Mouse (Mus musculus) brain, embryonic 14.5 days (tissue): ENCODE measurements at regions not wholly inside any gene's neighbourhood (a gene's known extent, or its start where the extent isn't known, plus 50 kb on each side); places are given as distances from the start of the nearest gene placed in this dataset.

ENCODE experiments used
- DNase-seq: peaks from one replicate; pipeline ENCODE4 v3.0.0-alpha.2; 2011; ENCODE audit warnings: low read depth
- CTCF ChIP-seq: fragments of 200-500 bp; IDR thresholded peaks from 2 replicates; pipeline ENCODE4 v1.5.1; 2012; ENCODE audit warnings: inconsistent platforms, mild to moderate bottlenecking, moderate library complexity, borderline replicate concordance; ENCODE audit not compliant: insufficient read depth, insufficient read length; ENCODE audit errors: extremely low read depth
- POLR2A ChIP-seq: fragments of 200-500 bp; IDR thresholded peaks from 2 replicates; pipeline ENCODE4 v1.6.1; 2012; ENCODE audit warnings: mild to moderate bottlenecking, inconsistent platforms, borderline replicate concordance; ENCODE audit not compliant: poor library complexity, insufficient read depth, insufficient read length, severe bottlenecking; ENCODE audit errors: extremely low read depth

GRCm38 (mm10) chr1:154255971-154256370, 55.0 kb downstream of the Zfp648 start:
- DNase-seq, result no peak
- no peak for TF ChIP-seq CTCF
- no peak for TF ChIP-seq POLR2A

- TF ChIP-seq CTCF, result no peak
- no peak for TF ChIP-seq POLR2A
These were observed 55.8 kb downstream of the Zfp648 start for GRCm38 (mm10) chr1:154256811-154257210.

DNA sequence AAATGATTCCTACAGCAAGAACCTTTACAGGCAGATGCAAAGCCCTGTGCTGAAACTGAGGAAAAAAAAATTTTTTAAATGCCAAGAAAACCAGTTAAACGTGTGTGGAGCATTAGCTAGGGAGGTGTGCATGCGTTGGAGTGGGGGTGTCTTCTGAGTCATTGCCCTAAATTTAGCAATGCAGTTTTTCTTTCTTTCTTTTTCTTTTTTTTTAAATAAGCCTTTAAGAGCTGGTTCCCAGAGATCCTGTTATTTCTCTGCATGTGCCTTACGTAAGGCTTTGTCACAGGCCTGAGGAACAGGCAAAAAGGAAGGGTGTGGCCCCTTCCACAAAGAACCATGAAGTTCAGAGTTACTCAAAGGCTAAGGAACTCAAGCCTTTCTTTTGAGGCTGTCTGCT, 57.5 kb downstream of the Zfp648 start:
- TF ChIP-seq POLR2A (no peak), CTCF (no peak)
- no peak for DNase-seq

More at GRCm38 (mm10) chr1:154256811-154257210, 55.8 kb downstream of the Zfp648 start:
- peak; percentile 40 for DNase-seq

DNA sequence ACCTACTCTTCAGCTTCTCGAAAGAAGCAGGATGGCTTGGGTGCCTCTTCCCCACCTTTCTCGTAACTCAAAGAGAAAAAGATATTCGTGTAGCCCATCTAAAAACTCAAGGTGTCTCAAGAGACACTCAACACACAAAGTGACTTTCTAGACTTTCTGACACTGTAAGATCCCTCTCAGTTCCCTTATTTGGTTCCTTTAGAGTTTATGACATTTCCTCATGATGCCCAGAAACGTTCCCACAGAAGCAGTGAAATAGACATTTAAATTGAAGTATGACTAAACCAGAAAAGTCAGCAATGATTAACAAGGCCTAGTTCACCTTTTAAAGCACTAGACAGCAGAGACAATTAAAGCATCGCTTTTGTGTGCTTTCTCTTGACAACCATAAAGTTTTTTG, 59.4 kb downstream of the Zfp648 start:
- no peak for TF ChIP-seq CTCF
- TF ChIP-seq POLR2A, result no peak
- no peak for DNase-seq

GRCm38 (mm10) chr1:154281438-154281837, 80.5 kb downstream of the Zfp648 start:
- DNase-seq, result peak; percentile 78
- peak; percentile 96 for TF ChIP-seq CTCF
- TF ChIP-seq POLR2A, result no peak

DNA sequence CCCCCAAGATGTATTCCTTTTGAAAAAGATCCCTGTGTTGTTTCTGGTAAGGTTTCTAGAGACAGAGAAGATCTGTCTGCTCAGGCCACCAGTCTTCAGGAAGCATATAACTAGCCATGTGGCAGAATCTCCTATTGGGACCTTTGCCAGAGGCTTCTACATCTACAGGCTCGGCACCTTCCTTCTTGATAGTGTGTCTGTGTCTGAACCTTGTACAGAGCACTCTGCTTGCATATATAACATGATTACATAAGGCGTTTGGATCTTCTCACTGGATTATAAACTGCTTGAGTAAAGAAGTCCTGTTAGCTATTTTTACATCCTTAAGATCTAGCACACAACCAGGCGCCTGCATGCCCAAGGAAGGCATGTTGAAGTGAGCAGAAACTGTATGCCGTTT, 85.1 kb downstream of the Zfp648 start:
- TF ChIP-seq POLR2A (no peak), CTCF (no peak)
- no peak for DNase-seq

- no peak for DNase-seq
- TF ChIP-seq POLR2A (no peak), CTCF (no peak)
These were observed 91.7 kb downstream of the Zfp648 start for GRCm38 (mm10) chr1:154292729-154293128.

GRCm38 (mm10) chr1:154296080-154296479, 95.1 kb downstream of the Zfp648 start:
- TF ChIP-seq CTCF, result no peak
- TF ChIP-seq POLR2A, result no peak
- DNase-seq, result no peak

- no peak for DNase-seq
- TF ChIP-seq CTCF (no peak), POLR2A (no peak)
These were observed 98.9 kb downstream of the Zfp648 start for GRCm38 (mm10) chr1:154299866-154300265.

DNA sequence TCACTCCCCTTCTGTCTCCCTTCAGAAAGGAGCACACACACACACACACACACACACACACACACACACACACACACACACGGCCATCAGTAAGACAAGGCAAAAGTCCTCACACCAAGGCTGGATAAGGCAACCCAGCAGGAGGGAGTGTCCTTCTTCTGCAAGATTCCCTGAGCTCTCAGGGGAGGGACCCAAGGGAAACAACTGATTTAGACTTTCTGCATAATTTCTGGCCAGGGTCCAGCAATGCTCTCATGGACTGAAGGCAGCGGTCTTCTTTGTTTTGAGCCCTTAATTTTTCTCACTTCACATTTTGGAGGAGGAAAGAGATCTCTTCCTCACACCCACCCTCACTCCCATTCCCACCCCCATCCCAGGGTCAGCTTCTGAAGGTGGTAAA, 108.7 kb downstream of the Zfp648 start:
- DNase-seq, result peak; percentile 39
- TF ChIP-seq POLR2A, result no peak
- TF ChIP-seq CTCF, result no peak
